Mouse (Mus musculus) forebrain, embryonic 11.5 days (tissue): Measurements from ENCODE around the gene Slc10a7. TPM values are rescaled to one million over a fixed set of nuclear protein-coding genes. Genes with fewer than 3 reads are reported as not detected.
A peak's percentile ranks its signal among the peaks of the same experiment; 100 is the strongest.
"Not testable (repeated sequence)": the region's sequence is repeated elsewhere in the genome, so short reads cannot be mapped to it uniquely, and the experiment has no call there.

ENCODE experiments used
- ATAC-seq: fragments of 200-750 bp; cut with Nextera tagmentation; replicated peaks from 2 replicates; pipeline ENCODE4 v1.8.0; 2017; ENCODE audit warnings: moderate TSS enrichment; ENCODE audit not compliant: low FRiP score
- DNase-seq: peaks from one replicate; pipeline ENCODE4 v3.0.0-alpha.2; 2017; ENCODE audit warnings: low spot score
- H3K27ac ChIP-seq: fragments of 300-500 bp; sonication (generic); 2 replicates; pipeline ENCODE4 v1.5.1; 2014; ENCODE audit warnings: low read depth, low read length
- H3K27me3 ChIP-seq: fragments of 300-500 bp; sonication (generic); 2 replicates; pipeline ENCODE4 v1.6.1; 2014; ENCODE audit warnings: mild to moderate bottlenecking, low read length, mixed read lengths; ENCODE audit not compliant: control insufficient read depth, insufficient read depth
- H3K36me3 ChIP-seq: fragments of 300-500 bp; sonication (generic); 2 replicates; pipeline ENCODE4 v1.6.1; 2014; ENCODE audit warnings: mild to moderate bottlenecking, low read length, moderate library complexity, mixed read lengths; ENCODE audit not compliant: control insufficient read depth, insufficient read depth
- H3K4me1 ChIP-seq: fragments of 300-500 bp; sonication (generic); replicated peaks from 2 replicates; pipeline ENCODE4 v1.6.1; 2014; ENCODE audit warnings: low read length, mixed read lengths; ENCODE audit not compliant: control insufficient read depth, insufficient read depth
- H3K4me2 ChIP-seq: fragments of 300-500 bp; sonication (generic); 2 replicates; pipeline ENCODE4 v1.6.1; 2014; ENCODE audit warnings: low read depth, mild to moderate bottlenecking, low read length, moderate library complexity, mixed read lengths; ENCODE audit not compliant: severe bottlenecking
- H3K4me3 ChIP-seq: fragments of 300-500 bp; sonication (generic); 2 replicates; pipeline ENCODE4 v1.5.1; 2014; ENCODE audit warnings: low read depth, low read length
- H3K9ac ChIP-seq: fragments of 300-500 bp; sonication (generic); 2 replicates; pipeline ENCODE4 v1.6.1; 2014; ENCODE audit warnings: low read length
- H3K9me3 ChIP-seq: fragments of 300-500 bp; sonication (generic); 2 replicates; pipeline ENCODE4 v1.6.1; 2016; ENCODE audit warnings: low read length, mixed read lengths; ENCODE audit not compliant: control insufficient read depth
- WGBS: fragments of 180-500 bp; shearing (Covaris S2); extraction: QIAGEN DNeasy Blood & Tissue Kit; methylation state at CpG from one replicate; pipeline ENCODE4 v1.1.7; 2014; 5-methylcytosine and 5-hydroxymethylcytosine counted together
- polyA plus RNA-seq: library from polyadenylated mRNA; unstranded; fragments of >200 nt; fragmentation: Nextera tagmentation; extraction: Ambion mirVana; gene quantifications from 2 replicates; pipeline ENCODE4 v1.2.1, GENCODE M21; 2014

Gene Slc10a7
- 8.5 and 9.6 TPM in 2 replicates for polyA plus RNA-seq

GRCm38 (mm10) chr8:78509273-78510031 lies at the start of gene Slc10a7:
Slc10a7 (plus strand) TSS chr8:78509346.
- peak within 1 kb of the TSS; percentile 99 for H3K9ac ChIP-seq
- H3K4me1 ChIP-seq, result no peaks in the 10 kb centered on the region; the same call in 1 of the 2 replicates
- DNase-seq (peak; percentile 93), ATAC-seq (peak; percentile 94)
- H3K9me3 ChIP-seq, result no peaks in the 10 kb centered on the region; the same call in 1 of the 2 replicates
- peaks cover 8% of the 10 kb centered on the region for H3K36me3 ChIP-seq
- no peaks in the 10 kb centered on the region for H3K27me3 ChIP-seq
- H3K27ac ChIP-seq, result peak within 1 kb of the TSS; percentile 88
- under 1% methylated on average over 51 of the region's 51 CpGs for WGBS
- H3K4me2 ChIP-seq, result peak within 1 kb of the TSS; percentile 92
- H3K4me3 ChIP-seq, result peak within 1 kb of the TSS; percentile 95

- H3K9me3 ChIP-seq, result no peaks in the 10 kb centered on the region; the same call in 1 of the 2 replicates
- DNase-seq, result no peak
- no peaks in the 10 kb centered on the region for H3K27me3 ChIP-seq
- H3K27ac ChIP-seq, result no peak overlapping the region
- no peak for ATAC-seq
- no peaks in the 10 kb centered on the region for H3K4me1 ChIP-seq
- H3K36me3 ChIP-seq, result no peaks in the 10 kb centered on the region
- no peak overlapping the region for H3K9ac ChIP-seq
- 90% methylated on average over 2 of the region's 2 CpGs for WGBS
- no peak overlapping the region for H3K4me3 ChIP-seq
- H3K4me2 ChIP-seq, result no peak overlapping the region
Observed at GRCm38 (mm10) chr8:78463941-78464340, 45.2 kb upstream of the Slc10a7 start.

- Histone ChIP-seq H3K27ac (no peak overlapping the region), H3K4me2 (no peak overlapping the region), H3K9me3 (no peaks in the 10 kb centered on the region; the same call in 1 of the 2 replicates), H3K36me3 (no peaks in the 10 kb centered on the region), H3K9ac (no peak overlapping the region), H3K27me3 (no peaks in the 10 kb centered on the region), H3K4me3 (no peak overlapping the region), H3K4me1 (no peaks in the 10 kb centered on the region)
- 80% methylated on average over 2 of the region's 2 CpGs for WGBS
- no peak for ATAC-seq
- DNase-seq, result no peak
Observed at GRCm38 (mm10) chr8:78467889-78468288, 41.3 kb upstream of the Slc10a7 start.

GRCm38 (mm10) chr8:78477051-78477829 lies 31.9 kb upstream of the Slc10a7 start:
- no peaks in the 10 kb centered on the region for H3K36me3 ChIP-seq
- H3K9me3 ChIP-seq, result no peaks in the 10 kb centered on the region
- 61% methylated on average over 6 of the region's 6 CpGs for WGBS
- H3K4me1 ChIP-seq, result no peaks in the 10 kb centered on the region
- no peak overlapping the region for H3K4me3 ChIP-seq
- H3K4me2 ChIP-seq, result no peak overlapping the region
- no peaks in the 10 kb centered on the region for H3K27me3 ChIP-seq
- no peak for ATAC-seq
- H3K9ac ChIP-seq, result no peak overlapping the region
- no peak overlapping the region for H3K27ac ChIP-seq
- DNase-seq, result no peak

GRCm38 (mm10) chr8:78489733-78490132 lies 19.4 kb upstream of the Slc10a7 start:
- Histone ChIP-seq H3K27ac (no peak overlapping the region), H3K4me1 (no peaks in the 10 kb centered on the region), H3K27me3 (no peaks in the 10 kb centered on the region), H3K4me2 (no peak overlapping the region), H3K4me3 (no peak overlapping the region), H3K36me3 (no peaks in the 10 kb centered on the region), H3K9me3 (no peaks in the 10 kb centered on the region), H3K9ac (no peak overlapping the region)
- WGBS, result 82% methylated on average over 3 of the region's 3 CpGs
- ATAC-seq (no peak), DNase-seq (no peak)

- no peaks in the 10 kb centered on the region for H3K27me3 ChIP-seq
- ATAC-seq (no peak), DNase-seq (no peak)
- no peaks in the 10 kb centered on the region for H3K4me1 ChIP-seq
- H3K9ac ChIP-seq, result no peak overlapping the region
- H3K27ac ChIP-seq, result no peak overlapping the region
- H3K9me3 ChIP-seq, result no peaks in the 10 kb centered on the region
- no peak overlapping the region for H3K4me2 ChIP-seq
- no peak overlapping the region for H3K4me3 ChIP-seq
- no peaks in the 10 kb centered on the region for H3K36me3 ChIP-seq
- 28% methylated on average over 2 of the region's 2 CpGs for WGBS
Observed at GRCm38 (mm10) chr8:78493031-78493430, 16.1 kb upstream of the Slc10a7 start.

- H3K9ac ChIP-seq, DNase-seq, ATAC-seq, H3K9me3 ChIP-seq, H3K27me3 ChIP-seq, H3K4me1 ChIP-seq, H3K36me3 ChIP-seq, H3K4me2 ChIP-seq, H3K27ac ChIP-seq, H3K4me3 ChIP-seq: not testable (repeated sequence)
- 90% methylated on average over 3 of the region's 3 CpGs for WGBS
Observed at GRCm38 (mm10) chr8:78496273-78496672, 12.9 kb upstream of the Slc10a7 start.

- no peak for DNase-seq
- H3K4me3 ChIP-seq, result no peak overlapping the region
- H3K4me1 ChIP-seq, result no peaks in the 10 kb centered on the region; the same call in 1 of the 2 replicates
- H3K27ac ChIP-seq, result no peak overlapping the region
- no peak overlapping the region for H3K4me2 ChIP-seq
- H3K9ac ChIP-seq, result no peak overlapping the region
- H3K27me3 ChIP-seq, result no peaks in the 10 kb centered on the region
- H3K36me3 ChIP-seq, result peaks cover 13% of the 10 kb centered on the region
- whole genome bisulfite sequencing, result 80% methylated on average over 2 of the region's 2 CpGs
- no peaks in the 10 kb centered on the region; the same call in 1 of the 2 replicates for H3K9me3 ChIP-seq
- ATAC-seq, result no peak
Observed at GRCm38 (mm10) chr8:78502706-78503105, 6.4 kb upstream of the Slc10a7 start.
